Mouse (Mus musculus) myocyte (in vitro differentiated cells): ENCODE data around the gene Parvb. TPM values are rescaled to one million over a fixed set of nuclear protein-coding genes. Genes with fewer than 3 reads are reported as not detected.

Experiments used
- H3K27me3 ChIP-seq: one replicate; pipeline ENCODE4 v1.6.1; 2011; ENCODE audit not compliant: control insufficient read depth, insufficient read depth, insufficient read length
- H3K36me3 ChIP-seq: one replicate; pipeline ENCODE4 v1.6.1; 2011; ENCODE audit not compliant: control insufficient read depth, insufficient read depth
- H3K4me2 ChIP-seq: one replicate; pipeline ENCODE4 v1.6.1; 2011; ENCODE audit warnings: low read depth, control low read depth
- H3K4me3 ChIP-seq: one replicate; pipeline ENCODE4 v1.5.1; 2011; ENCODE audit warnings: mild to moderate bottlenecking, control low read depth, moderate library complexity
- H3K79me2 ChIP-seq: one replicate; pipeline ENCODE4 v1.6.1; 2011; ENCODE audit not compliant: control insufficient read depth, insufficient read depth
- H3ac ChIP-seq: one replicate; pipeline ENCODE4 v1.6.1; 2011; ENCODE audit not compliant: control insufficient read depth, insufficient read length
- CEBPB ChIP-seq: IDR thresholded peaks from 2 replicates; pipeline ENCODE4 v1.6.1; 2011; ENCODE audit warnings: mild to moderate bottlenecking, moderate library complexity; ENCODE audit not compliant: poor library complexity, insufficient read depth, severe bottlenecking
- E2F4 ChIP-seq: IDR thresholded peaks from one replicate; pipeline ENCODE4 v1.6.1; 2011; ENCODE audit warnings: mild to moderate bottlenecking, control low read depth, moderate library complexity; ENCODE audit not compliant: insufficient read depth
- MAX ChIP-seq: IDR thresholded peaks from one replicate; pipeline ENCODE4 v1.6.1; 2011; ENCODE audit warnings: low read depth, mild to moderate bottlenecking, control low read depth
- MYOD1 ChIP-seq, 3 experiments: IDR thresholded peaks; one replicate each; pipeline ENCODE4 v1.6.1; 2011; ENCODE audit warnings: control low read depth in 2 of 3, low read depth in 2 of 3, mild to moderate bottlenecking in 2 of 3, moderate library complexity in 1 of 3; ENCODE audit not compliant: insufficient read length in 2 of 3, control insufficient read depth in 1 of 3
- MYOG ChIP-seq, 3 experiments: IDR thresholded peaks; one replicate each; pipeline ENCODE4 v1.6.1; 2011; ENCODE audit warnings: control low read depth in 2 of 3, low read depth in 2 of 3, mild to moderate bottlenecking in 2 of 3; ENCODE audit not compliant: insufficient read length in 2 of 3, control insufficient read depth in 1 of 3, insufficient read depth in 1 of 3
- POLR2A ChIP-seq: IDR thresholded peaks from one replicate; pipeline ENCODE4 v1.6.1; 2011; ENCODE audit warnings: low read depth, mild to moderate bottlenecking, control low read depth, moderate library complexity; ENCODE audit not compliant: insufficient read length
- POLR2AphosphoS2 ChIP-seq: IDR thresholded peaks from one replicate; pipeline ENCODE4 v1.6.1; 2011; ENCODE audit warnings: low read depth, control low read depth; ENCODE audit not compliant: insufficient read length
- REST ChIP-seq: IDR thresholded peaks from one replicate; pipeline ENCODE4 v1.6.1; 2011; ENCODE audit warnings: mild to moderate bottlenecking, control low read depth, moderate library complexity; ENCODE audit not compliant: insufficient read depth, insufficient read length
- SRF ChIP-seq: IDR thresholded peaks from one replicate; pipeline ENCODE4 v1.6.1; 2011; ENCODE audit warnings: low read depth; ENCODE audit not compliant: control insufficient read depth, insufficient read length
- TCF12 ChIP-seq: IDR thresholded peaks from one replicate; pipeline ENCODE4 v1.6.1; 2011; ENCODE audit warnings: mild to moderate bottlenecking, control low read depth; ENCODE audit not compliant: poor library complexity, insufficient read depth, severe bottlenecking
- TCF3 ChIP-seq: IDR thresholded peaks from one replicate; pipeline ENCODE4 v1.6.1; 2011; ENCODE audit warnings: low read depth, control low read depth; ENCODE audit not compliant: insufficient read length
- USF1 ChIP-seq: IDR thresholded peaks from one replicate; pipeline ENCODE4 v1.6.1; 2011; ENCODE audit warnings: low read depth, mild to moderate bottlenecking, control low read depth, moderate library complexity
- polyA plus RNA-seq: library from polyadenylated mRNA; unstranded; fragments of >200 nt; fragmentation: generic; extraction: Trizol; gene quantifications from one replicate; pipeline ENCODE4 v1.2.1, GENCODE M21; 2012; ENCODE audit warnings: missing spikeins

Gene Parvb
- polyA plus RNA-seq, 1 experiment = 86.2 TPM

- H3ac ChIP-seq = no peak overlapping the region
- no peak overlapping the region for H3K4me3 ChIP-seq
- peaks cover 42% of the 10 kb centered on the region for H3K36me3 ChIP-seq
- TF ChIP-seq E2F4 (no peak), TCF12 (no peak), TCF3 (no peak), REST (no peak), MAX (no peak)
- H3K79me2 ChIP-seq = no peaks in the 10 kb centered on the region
- no peak overlapping the region for H3K4me2 ChIP-seq
- no peaks in the 10 kb centered on the region for H3K27me3 ChIP-seq
Measured at GRCm38 (mm10) chr15:84209517-84210412, 22.1 kb upstream of the Parvb start.

- Histone ChIP-seq H3ac (no peak overlapping the region), H3K4me2 (no peak overlapping the region), H3K4me3 (no peak overlapping the region), H3K36me3 (peaks cover 38% of the 10 kb centered on the region), H3K27me3 (no peaks in the 10 kb centered on the region), H3K79me2 (no peaks in the 10 kb centered on the region)
- TF ChIP-seq SRF = no peak
- no peak for TF ChIP-seq E2F4
- TF ChIP-seq TCF12 = no peak
- TF ChIP-seq POLR2AphosphoS2 = no peak
- TF ChIP-seq CEBPB = no peak
- TF ChIP-seq USF1 = no peak
- TF ChIP-seq REST = no peak
- TF ChIP-seq MYOG (IDR thresholded peaks at IDR 0.05; ENCODE audit: control insufficient read depth in 1 of 3, insufficient read depth in 1 of 3, insufficient read length in 2 of 3, low read depth in 2 of 3) = no peak
- no peak for TF ChIP-seq POLR2A
Measured at GRCm38 (mm10) chr15:84210461-84210860, 21.4 kb upstream of the Parvb start.

- Histone ChIP-seq H3K27me3 (no peaks in the 10 kb centered on the region), H3K4me2 (no peak overlapping the region), H3ac (no peak overlapping the region), H3K4me3 (no peak overlapping the region), H3K36me3 (peaks cover 36% of the 10 kb centered on the region), H3K79me2 (no peaks in the 10 kb centered on the region)
- no peak for TF ChIP-seq POLR2AphosphoS2
- no peak for TF ChIP-seq MAX
Measured at GRCm38 (mm10) chr15:84210941-84211340, 20.9 kb upstream of the Parvb start.

GRCm38 (mm10) chr15:84211564-84211963, 20.3 kb upstream of the Parvb start:
- Histone ChIP-seq H3K4me2 (peak overlapping the region; percentile 14), H3K4me3 (no peak overlapping the region), H3ac (no peak overlapping the region), H3K79me2 (no peaks in the 10 kb centered on the region), H3K27me3 (no peaks in the 10 kb centered on the region), H3K36me3 (peaks cover 30% of the 10 kb centered on the region)
- TF ChIP-seq POLR2A (no peak), CEBPB (no peak), REST (no peak), MYOD1 (IDR thresholded peaks at IDR 0.05; ENCODE audit: control insufficient read depth in 1 of 3, insufficient read length in 2 of 3, low read depth in 2 of 3) (no peak), POLR2AphosphoS2 (no peak), TCF3 (no peak), USF1 (no peak), MAX (no peak), SRF (no peak), MYOG (IDR thresholded peaks at IDR 0.05; ENCODE audit: control insufficient read depth in 1 of 3, insufficient read depth in 1 of 3, insufficient read length in 2 of 3, low read depth in 2 of 3) (no peak), E2F4 (no peak), TCF12 (no peak)

- no peaks in the 10 kb centered on the region for H3K27me3 ChIP-seq
- TF ChIP-seq E2F4 (no peak), REST (no peak), CEBPB (no peak), MYOG (IDR thresholded peaks at IDR 0.05; ENCODE audit: control insufficient read depth in 1 of 3, insufficient read depth in 1 of 3, insufficient read length in 2 of 3, low read depth in 2 of 3) (peak; percentile 15 to 92 (median 89)), TCF3 (peak; percentile 74), MYOD1 (IDR thresholded peaks at IDR 0.05; ENCODE audit: control insufficient read depth in 1 of 3, insufficient read length in 2 of 3, low read depth in 2 of 3) (peak; percentile 75 to 98 (median 93)), TCF12 (peak; percentile 75)
- no peaks in the 10 kb centered on the region for H3K79me2 ChIP-seq
- peak overlapping the region; percentile 71 for H3K4me2 ChIP-seq
- no peak overlapping the region for H3ac ChIP-seq
- no peak overlapping the region for H3K4me3 ChIP-seq
- peaks cover 23% of the 10 kb centered on the region for H3K36me3 ChIP-seq
Measured at GRCm38 (mm10) chr15:84212031-84212755, 19.6 kb upstream of the Parvb start.
